Mouse (Mus musculus): ENCODE data around the gene Sqstm1. TPM values are rescaled to one million over a fixed set of nuclear protein-coding genes. Genes with fewer than 3 reads are reported as not detected.

Sqstm1 gene
- total and polyA plus RNA-seq, 3 experiments: 187 to 223 TPM; not detected in 1

DNA sequence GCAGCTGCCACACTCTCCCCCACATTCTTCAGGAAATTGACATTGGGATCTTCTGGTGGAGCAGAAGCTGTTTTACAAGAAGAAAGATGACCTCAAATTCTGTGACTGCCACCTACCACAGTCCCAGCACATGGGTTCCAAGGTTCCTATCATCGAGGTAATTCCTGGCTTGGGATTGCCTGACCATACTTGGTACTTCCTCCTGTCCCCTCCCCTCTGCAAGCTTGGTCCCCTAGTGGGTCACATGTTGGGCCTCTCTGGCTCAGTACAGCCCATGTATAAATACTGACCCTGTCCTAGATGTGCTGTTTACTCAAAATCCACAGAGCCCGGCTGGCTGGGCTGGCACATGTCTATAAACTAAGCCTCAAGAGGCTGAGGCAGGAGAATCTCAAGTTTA lies 4.6 kb downstream of the Sqstm1 start:
- no peaks in the 10 kb centered on the region for H3K9me3 ChIP-seq (replicated peaks; ENCODE audit: insufficient read depth, low read length)
- no peak overlapping the region for H3K27ac ChIP-seq (ENCODE audit: control insufficient read depth, low read depth, low read length)
- H3K27me3 ChIP-seq (ENCODE audit: control insufficient read depth in 1 of 2, insufficient read depth in 2 of 2, low read length in 2 of 2): no peaks in the 10 kb centered on the region
- no peak overlapping the region for H3K9ac ChIP-seq (ENCODE audit: control insufficient read depth, low read depth, low read length, poor library complexity, severe bottlenecking)
- peaks cover 11 to 37% of the 10 kb centered on the region in 2 experiments for H3K36me3 ChIP-seq (ENCODE audit: control insufficient read depth in 1 of 2, insufficient read depth in 2 of 2, low read length in 2 of 2)
- DNase-seq (ENCODE audit: low read depth, low spot score): no peak
- peaks cover 31% of the 10 kb centered on the region for H3K79me2 ChIP-seq (ENCODE audit: control insufficient read depth, insufficient read depth, low read length, poor library complexity)
- TF ChIP-seq TAL1 (IDR thresholded peaks at IDR 0.05; ENCODE audit: low read length): no peak
- no peak for TF ChIP-seq KAT2A (conservative IDR thresholded peaks at IDR 0.05; ENCODE audit: low read depth, low read length)
- TF ChIP-seq RAD21 (IDR thresholded peaks at IDR 0.05; ENCODE audit: low read depth, low read length): no peak
- no peak for TF ChIP-seq USF1 (IDR thresholded peaks at IDR 0.05; ENCODE audit: low read depth, low read length)
- TF ChIP-seq MAFK (IDR thresholded peaks at IDR 0.05; ENCODE audit: borderline replicate concordance, low read depth, low read length): no peak
- TF ChIP-seq ETS1 (IDR thresholded peaks at IDR 0.05; ENCODE audit: low read depth, low read length): no peak
- no peak for TF ChIP-seq MYC (IDR thresholded peaks at IDR 0.05; ENCODE audit: low read depth, low read length)
- no peak for TF ChIP-seq HCFC1 (IDR thresholded peaks at IDR 0.05; ENCODE audit: low read depth, low read length)
- TF ChIP-seq SMC3 (IDR thresholded peaks at IDR 0.05; ENCODE audit: low read depth, low read length): no peak
- no peak for TF ChIP-seq JUND (IDR thresholded peaks at IDR 0.05; ENCODE audit: low read depth, low read length)
- no peak overlapping the region for H3K4me3 ChIP-seq (ENCODE audit: control insufficient read depth in 1 of 2, insufficient read depth in 1 of 2, low read depth in 2 of 2, low read length in 2 of 2)
- H3K4me1 ChIP-seq (ENCODE audit: control insufficient read depth in 1 of 2, insufficient read depth in 2 of 2, low read length in 2 of 2): peaks cover 0 to 9% of the 10 kb centered on the region in 2 experiments; a peak in 2 of 4 replicates

DNA sequence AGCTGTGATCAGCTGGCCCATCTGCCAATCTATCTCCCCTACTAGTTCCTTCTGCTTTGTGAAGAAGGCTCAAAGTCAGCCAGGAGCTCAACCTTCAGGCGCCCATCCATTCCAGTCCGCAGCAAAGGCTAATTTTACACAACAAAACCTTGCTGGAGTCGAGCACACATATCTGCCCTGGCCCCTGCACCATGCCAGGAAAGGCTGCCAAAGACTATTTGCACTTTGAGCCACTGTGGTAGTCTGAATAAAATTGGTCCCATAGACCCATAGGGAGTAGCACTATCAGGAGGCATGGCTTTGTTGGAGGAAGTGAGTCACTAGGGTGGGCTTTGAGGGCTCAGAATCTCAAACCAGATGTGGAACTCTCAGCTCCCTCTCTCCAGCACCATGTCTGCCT lies 5.2 kb downstream of the Sqstm1 start:
- TF ChIP-seq USF1 (IDR thresholded peaks at IDR 0.05; ENCODE audit: low read depth, low read length) (no peak), RCOR1 (IDR thresholded peaks at IDR 0.05; ENCODE audit: low read depth, low read length) (no peak), NRF1 (IDR thresholded peaks at IDR 0.05; ENCODE audit: insufficient read depth, low read depth, low read length, poor library complexity, severe bottlenecking) (no peak), ELF1 (IDR thresholded peaks at IDR 0.05; ENCODE audit: low read depth, low read length) (no peak), POLR2AphosphoS5 (IDR thresholded peaks at IDR 0.05; ENCODE audit: borderline replicate concordance, low read depth, low read length) (no peak), SIN3A (IDR thresholded peaks at IDR 0.05; ENCODE audit: low read length) (no peak), MAX (IDR thresholded peaks at IDR 0.05; ENCODE audit: low read length) (no peak), HCFC1 (IDR thresholded peaks at IDR 0.05; ENCODE audit: low read depth, low read length) (no peak)
- H3K79me2 ChIP-seq (ENCODE audit: control insufficient read depth, insufficient read depth, low read length, poor library complexity): peaks cover 28% of the 10 kb centered on the region
- no peaks in the 10 kb centered on the region for H3K27me3 ChIP-seq (ENCODE audit: control insufficient read depth in 1 of 2, insufficient read depth in 2 of 2, low read length in 2 of 2)
- peaks cover 11 to 43% of the 10 kb centered on the region in 2 experiments for H3K36me3 ChIP-seq (ENCODE audit: control insufficient read depth in 1 of 2, insufficient read depth in 2 of 2, low read length in 2 of 2)
- H3K4me3 ChIP-seq (ENCODE audit: control insufficient read depth in 1 of 2, insufficient read depth in 1 of 2, low read depth in 2 of 2, low read length in 2 of 2): no peak overlapping the region
- H3K9me3 ChIP-seq (replicated peaks; ENCODE audit: insufficient read depth, low read length): no peaks in the 10 kb centered on the region
- peaks cover 0 to 8% of the 10 kb centered on the region in 2 experiments; a peak in 2 of 4 replicates for H3K4me1 ChIP-seq (ENCODE audit: control insufficient read depth in 1 of 2, insufficient read depth in 2 of 2, low read length in 2 of 2)
- no peak overlapping the region for H3K9ac ChIP-seq (ENCODE audit: control insufficient read depth, low read depth, low read length, poor library complexity, severe bottlenecking)
- H3K27ac ChIP-seq (ENCODE audit: control insufficient read depth, low read depth, low read length): no peak overlapping the region
- DNase-seq (ENCODE audit: low read depth, low spot score): no peak

Data from MEL (cell line).